Mouse (Mus musculus) liver (tissue): ENCODE measurements around the gene F10.
"Not testable (repeated sequence)": the region's sequence is repeated elsewhere in the genome, so short reads cannot be mapped to it uniquely, and the experiment has no call there.

Experiments
- DNase-seq: peaks from one replicate; pipeline ENCODE4 v3.0.0-alpha.2; 2020; ENCODE audit warnings: mixed read lengths

Gene F10

DNA sequence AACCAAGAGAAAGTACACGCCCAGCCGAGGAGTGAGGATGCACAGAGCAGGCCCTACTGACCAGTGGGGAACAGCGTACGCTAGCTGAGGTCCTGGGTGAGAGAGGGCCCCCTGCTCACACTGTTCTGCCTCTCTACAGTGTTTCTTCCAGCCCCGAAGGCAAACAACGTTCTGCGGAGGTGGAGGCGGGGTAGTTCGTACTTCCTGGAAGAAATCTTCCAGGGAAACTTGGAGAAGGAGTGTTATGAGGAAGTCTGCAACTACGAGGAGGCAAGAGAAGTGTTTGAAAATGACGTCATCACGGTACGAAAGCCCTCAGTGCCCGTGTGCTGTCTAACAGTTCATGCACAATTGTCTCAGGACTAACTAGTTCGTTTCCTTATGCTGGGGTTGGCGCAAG, 26.0 kb downstream of the F10 start:
- no peak for DNase-seq

- no peak for DNase-seq
These were observed 36.1 kb downstream of the F10 start for GRCm38 (mm10) chr8:13073255-13073654.

GRCm38 (mm10) chr8:13075044-13075443, 37.9 kb downstream of the F10 start:
- DNase-seq = peak; percentile 36

GRCm38 (mm10) chr8:13075579-13075978, 38.5 kb downstream of the F10 start:
- not testable (repeated sequence) for DNase-seq

DNA sequence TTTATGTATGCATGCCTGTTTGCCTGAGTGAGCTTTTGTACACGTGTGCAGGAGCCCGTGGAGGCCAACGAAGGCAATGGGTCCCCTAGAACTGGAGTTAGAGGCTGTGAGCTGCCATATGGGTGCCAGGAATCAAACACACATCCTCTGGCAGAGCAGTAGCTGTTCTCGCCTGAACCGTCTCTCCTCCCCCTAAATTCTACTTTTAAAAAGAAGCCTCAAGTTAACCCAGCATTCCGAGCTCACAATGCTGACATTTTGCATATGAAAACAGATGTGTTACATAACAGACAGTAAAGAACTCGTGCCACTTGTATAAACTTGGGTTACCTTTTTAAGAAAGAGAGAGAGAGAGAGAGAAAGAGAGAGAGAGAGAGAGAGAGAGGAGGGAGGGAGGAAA, 40.4 kb downstream of the F10 start:
- no peak for DNase-seq

GRCm38 (mm10) chr8:13104691-13105086, 67.6 kb downstream of the F10 start:
- peak; percentile 91 for DNase-seq

GRCm38 (mm10) chr8:13105087-13105881, 68.2 kb downstream of the F10 start, which contains the start of the genes Pcid2 and Cul4a:
Gene Pcid2, minus strand, starts transcription at chr8:13105459.
Gene Cul4a, plus strand, starts transcription at chr8:13105621.
- DNase-seq = peak; percentile 99

DNA sequence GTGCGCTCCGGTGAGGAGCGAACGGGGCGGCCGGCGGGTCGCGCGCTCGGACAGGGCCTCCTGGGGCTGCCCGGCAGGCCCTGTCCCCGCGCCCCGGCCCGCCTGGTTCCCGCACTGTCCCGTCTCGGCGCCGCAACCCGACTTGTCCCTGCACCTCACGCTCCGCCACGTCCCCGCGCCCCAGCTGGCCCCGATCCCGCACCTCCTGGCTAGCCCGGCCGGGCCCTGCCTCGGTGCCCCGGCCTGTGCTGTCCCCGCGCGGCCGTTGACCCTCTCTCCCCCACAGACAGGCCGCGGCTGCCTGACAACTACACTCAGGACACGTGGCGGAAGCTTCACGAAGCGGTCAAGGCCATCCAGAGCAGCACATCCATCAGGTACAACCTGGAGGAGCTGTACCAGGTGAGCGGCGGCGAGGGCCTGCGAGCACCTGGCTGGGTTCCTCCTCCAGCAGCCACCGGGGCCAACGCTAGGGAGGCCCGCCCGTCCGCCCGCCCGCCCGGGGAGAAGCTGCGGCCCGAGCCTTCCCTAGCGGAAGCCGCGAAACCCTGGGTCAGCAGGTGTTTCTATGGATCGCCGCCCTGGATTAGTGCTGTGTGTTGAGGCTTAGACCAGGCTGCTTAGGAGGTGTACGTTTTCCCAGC, 68.9 kb downstream of the F10 start:
- DNase-seq = peak; percentile 72
